Mouse (Mus musculus): ENCODE measurements around the gene Scn1a. TPM values are rescaled to one million over a fixed set of nuclear protein-coding genes. Genes with fewer than 3 reads are reported as not detected.

The Scn1a gene
- 1.1 and 1.4 TPM in 2 replicates for polyA plus RNA-seq (2016; fragmentation: Nextera tagmentation; extraction: Ambion mirVana)

DNA sequence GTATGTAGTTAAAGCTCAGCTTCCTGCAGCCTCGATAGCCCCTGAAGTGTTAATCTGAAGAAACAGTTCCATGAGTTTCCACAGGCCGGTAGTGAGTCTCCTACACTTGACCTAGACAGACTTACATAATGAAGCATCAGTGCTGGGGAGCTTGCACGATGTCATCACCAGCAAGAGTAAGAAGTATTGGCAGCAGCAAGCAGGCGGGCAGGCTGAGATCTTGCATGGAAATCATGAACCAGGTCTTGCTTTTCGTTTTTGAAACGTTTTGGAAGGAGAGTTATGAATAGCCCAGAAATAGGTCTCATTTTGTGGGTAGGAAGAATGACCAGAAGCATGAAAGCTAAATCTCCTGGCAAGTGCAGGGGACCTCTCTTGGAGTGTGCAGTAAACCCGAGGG lies at the start of gene Scn1a:
Gene Scn1a (minus strand): TSS at position 130 of the 400 bp plus-strand sequence.
- H3K36me3 ChIP-seq (replicated peaks) = no peaks in the 10 kb centered on the region
- DNase-seq (ENCODE audit: extremely low spot score, low spot score) = peak; percentile 16
- WGBS = 21% methylated on average over 7 of the region's 7 CpGs
- H3K4me3 ChIP-seq = peak within 1 kb of the TSS; percentile 49
- H3K4me1 ChIP-seq = peaks cover 16% of the 10 kb centered on the region
- peaks cover 11% of the 10 kb centered on the region for H3K27me3 ChIP-seq (ENCODE audit: poor library complexity, severe bottlenecking)
- no peaks in the 10 kb centered on the region for H3K9me3 ChIP-seq
- H3K27ac ChIP-seq = no peak within 1 kb of the TSS

DNA sequence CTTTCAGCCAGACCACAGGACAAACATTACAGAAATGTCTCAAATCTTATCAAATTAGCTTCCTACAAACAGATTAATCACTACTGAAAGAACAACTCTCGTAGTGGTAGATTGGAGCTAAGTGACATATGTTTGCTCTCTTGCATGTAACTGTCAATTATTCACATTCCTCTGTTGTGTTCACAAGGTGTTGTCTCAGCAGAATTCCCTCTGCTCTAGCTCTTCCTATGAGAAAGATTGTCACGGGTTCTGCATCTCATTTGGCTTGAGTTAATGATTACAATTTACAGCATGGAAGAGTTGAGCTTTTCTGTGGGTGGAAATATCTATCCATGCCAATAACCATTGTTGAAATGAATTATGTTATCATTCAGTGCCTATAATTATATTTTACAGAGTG lies 37.8 kb upstream of the Scn1a start:
- Histone ChIP-seq H3K4me3 (no peak overlapping the region), H3K27me3 (ENCODE audit: poor library complexity, severe bottlenecking) (no peaks in the 10 kb centered on the region), H3K9me3 (no peaks in the 10 kb centered on the region), H3K27ac (no peak overlapping the region), H3K4me1 (no peaks in the 10 kb centered on the region), H3K36me3 (replicated peaks) (no peaks in the 10 kb centered on the region)
- WGBS = 88% methylated on average over 2 of the region's 2 CpGs
- no peak for DNase-seq (ENCODE audit: extremely low spot score, low spot score)

DNA sequence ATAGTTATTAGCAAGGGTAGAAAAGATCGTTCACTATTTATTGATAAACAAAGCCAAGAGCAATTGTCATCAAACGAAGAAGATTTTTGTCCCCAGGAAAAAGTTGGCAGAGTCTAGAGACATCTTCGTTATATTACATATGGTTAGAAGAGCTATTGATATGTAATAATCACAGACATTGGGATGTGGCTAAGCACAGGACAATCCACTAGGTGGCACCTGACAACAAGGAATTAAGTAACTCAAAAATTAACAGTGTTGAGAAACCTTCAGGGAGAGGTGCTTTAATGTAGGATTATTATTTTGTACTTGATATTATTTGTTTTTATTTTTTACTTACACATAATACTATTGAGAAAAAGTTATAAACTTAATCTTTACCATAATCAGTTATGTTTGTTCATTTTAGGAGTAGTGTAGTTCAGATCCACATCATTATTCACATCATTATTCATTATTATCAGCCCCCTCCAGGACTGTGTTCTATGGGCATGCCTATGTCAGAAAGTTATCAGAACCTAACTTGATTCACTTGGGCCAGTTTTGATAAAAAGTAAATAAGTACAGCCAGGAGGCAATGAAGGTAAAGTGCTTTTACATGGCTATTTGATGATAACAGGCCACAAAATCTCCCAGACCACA lies 32.7 kb upstream of the Scn1a start:
- no peaks in the 10 kb centered on the region for H3K4me1 ChIP-seq
- no peaks in the 10 kb centered on the region for H3K36me3 ChIP-seq (replicated peaks)
- WGBS = 58% methylated on average over 3 of the region's 3 CpGs
- H3K9me3 ChIP-seq = no peaks in the 10 kb centered on the region
- H3K4me3 ChIP-seq = no peak overlapping the region
- H3K27me3 ChIP-seq (ENCODE audit: poor library complexity, severe bottlenecking) = no peaks in the 10 kb centered on the region
- H3K27ac ChIP-seq = no peak overlapping the region
- no peak for DNase-seq (ENCODE audit: extremely low spot score, low spot score)

DNA sequence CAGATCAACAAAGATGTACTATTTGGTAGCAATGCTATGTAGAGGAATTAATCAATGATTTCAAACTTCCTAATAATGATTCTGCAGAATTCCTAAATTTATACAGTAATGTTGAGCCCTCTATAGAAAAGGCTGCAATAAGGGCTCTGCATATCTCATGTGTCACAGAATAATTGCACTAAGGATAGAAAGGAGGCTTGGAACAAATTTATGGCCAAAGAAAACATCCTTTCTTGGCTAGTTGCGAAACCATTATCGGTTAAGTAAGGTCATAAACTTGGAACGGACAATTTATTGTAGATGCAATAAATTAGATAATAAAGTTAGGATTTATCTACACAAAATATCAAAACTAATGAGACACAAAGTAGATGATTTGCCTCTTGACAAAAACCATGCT lies 24.8 kb upstream of the Scn1a start:
- no peaks in the 10 kb centered on the region for H3K36me3 ChIP-seq (replicated peaks)
- 98% methylated on average over 3 of the region's 3 CpGs for WGBS
- no peak overlapping the region for H3K27ac ChIP-seq
- no peaks in the 10 kb centered on the region for H3K4me1 ChIP-seq
- no peak overlapping the region for H3K4me3 ChIP-seq
- H3K27me3 ChIP-seq (ENCODE audit: poor library complexity, severe bottlenecking) = no peaks in the 10 kb centered on the region
- H3K9me3 ChIP-seq = no peaks in the 10 kb centered on the region
- DNase-seq (ENCODE audit: extremely low spot score, low spot score) = no peak

DNA sequence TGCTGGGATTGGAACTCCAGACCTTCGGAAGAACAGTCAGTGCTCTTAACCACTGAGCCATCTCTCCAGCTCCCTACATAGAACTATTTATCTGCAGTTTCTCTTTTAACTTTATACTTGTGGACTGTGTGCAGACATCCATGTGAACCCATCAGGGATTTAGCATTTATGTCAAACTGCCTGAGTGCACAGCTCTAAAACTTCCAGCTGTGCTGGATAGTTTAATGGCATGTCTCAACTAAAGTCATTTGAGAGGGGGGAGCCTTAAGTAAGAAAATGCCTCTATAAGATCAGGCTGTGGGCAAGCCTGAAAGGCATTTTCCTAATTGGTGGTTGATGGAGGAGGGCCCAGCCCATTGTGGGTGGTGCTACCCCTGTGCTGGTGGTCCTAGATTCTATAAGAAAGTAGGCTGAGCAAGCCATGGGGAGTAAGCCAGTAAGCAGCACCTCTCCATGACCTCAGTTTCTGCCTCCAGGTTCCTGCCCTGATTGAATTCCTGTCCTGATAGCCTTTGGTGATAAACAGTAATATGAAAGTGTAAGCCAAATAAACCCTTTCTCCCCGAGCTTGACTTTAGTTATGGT lies 24.3 kb upstream of the Scn1a start:
- H3K36me3 ChIP-seq (replicated peaks) = no peaks in the 10 kb centered on the region
- H3K27ac ChIP-seq = no peak overlapping the region
- no peaks in the 10 kb centered on the region for H3K4me1 ChIP-seq
- no peak overlapping the region for H3K4me3 ChIP-seq
- no peak for DNase-seq (ENCODE audit: extremely low spot score, low spot score)
- no peaks in the 10 kb centered on the region for H3K27me3 ChIP-seq (ENCODE audit: poor library complexity, severe bottlenecking)
- 86% methylated on average over 2 of the region's 2 CpGs for WGBS
- no peaks in the 10 kb centered on the region for H3K9me3 ChIP-seq

DNA sequence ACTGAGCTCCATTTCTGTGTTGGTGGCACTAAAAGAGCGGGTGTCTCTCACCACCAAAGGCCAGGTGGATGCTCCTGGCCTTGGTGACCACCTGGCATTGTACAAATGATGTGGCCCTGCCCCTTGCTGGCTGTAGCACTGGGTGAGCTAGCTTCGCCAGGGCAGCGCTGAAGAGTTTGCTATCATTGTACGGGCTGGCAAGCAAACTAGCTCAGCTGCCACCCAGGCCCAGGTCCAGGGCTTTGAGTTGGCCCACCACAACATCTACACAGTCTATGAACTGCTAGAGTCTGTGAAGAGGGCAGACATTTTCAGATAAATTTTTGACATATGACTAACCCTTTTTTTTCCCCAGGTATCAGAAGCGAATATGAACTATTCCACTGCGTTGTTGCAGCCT lies 23.3 kb upstream of the Scn1a start:
- H3K4me3 ChIP-seq = no peak overlapping the region
- H3K27ac ChIP-seq = no peak overlapping the region
- H3K9me3 ChIP-seq = no peaks in the 10 kb centered on the region
- no peak for DNase-seq (ENCODE audit: extremely low spot score, low spot score)
- H3K27me3 ChIP-seq (ENCODE audit: poor library complexity, severe bottlenecking) = no peaks in the 10 kb centered on the region
- no peaks in the 10 kb centered on the region for H3K36me3 ChIP-seq (replicated peaks)
- WGBS = 93% methylated on average over 6 of the region's 6 CpGs
- no peaks in the 10 kb centered on the region for H3K4me1 ChIP-seq

DNA sequence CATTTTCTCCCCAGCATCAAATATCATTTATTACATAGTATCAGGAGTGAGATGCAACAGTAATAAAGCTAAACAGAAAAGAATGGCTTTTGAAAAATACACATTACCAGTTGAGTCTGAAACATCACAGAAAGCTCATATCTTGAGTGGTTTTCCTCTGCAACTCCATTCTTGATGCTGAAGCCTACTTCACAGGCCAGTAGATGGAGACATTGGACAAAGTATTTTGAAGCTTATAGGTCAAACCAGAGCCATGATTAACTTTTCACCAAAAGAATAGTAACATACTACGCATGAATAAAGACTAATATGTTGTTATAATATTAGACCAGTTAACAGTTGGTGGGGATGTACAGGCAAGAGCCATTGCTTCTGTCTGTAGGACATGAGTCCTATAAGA lies 21.8 kb upstream of the Scn1a start:
- Histone ChIP-seq H3K4me3 (no peak overlapping the region), H3K36me3 (replicated peaks) (no peaks in the 10 kb centered on the region), H3K27ac (no peak overlapping the region), H3K9me3 (no peaks in the 10 kb centered on the region), H3K4me1 (no peaks in the 10 kb centered on the region), H3K27me3 (ENCODE audit: poor library complexity, severe bottlenecking) (no peaks in the 10 kb centered on the region)
- no peak for DNase-seq (ENCODE audit: extremely low spot score, low spot score)
- WGBS = 96% methylated on average over 1 of the region's 1 CpGs

DNA sequence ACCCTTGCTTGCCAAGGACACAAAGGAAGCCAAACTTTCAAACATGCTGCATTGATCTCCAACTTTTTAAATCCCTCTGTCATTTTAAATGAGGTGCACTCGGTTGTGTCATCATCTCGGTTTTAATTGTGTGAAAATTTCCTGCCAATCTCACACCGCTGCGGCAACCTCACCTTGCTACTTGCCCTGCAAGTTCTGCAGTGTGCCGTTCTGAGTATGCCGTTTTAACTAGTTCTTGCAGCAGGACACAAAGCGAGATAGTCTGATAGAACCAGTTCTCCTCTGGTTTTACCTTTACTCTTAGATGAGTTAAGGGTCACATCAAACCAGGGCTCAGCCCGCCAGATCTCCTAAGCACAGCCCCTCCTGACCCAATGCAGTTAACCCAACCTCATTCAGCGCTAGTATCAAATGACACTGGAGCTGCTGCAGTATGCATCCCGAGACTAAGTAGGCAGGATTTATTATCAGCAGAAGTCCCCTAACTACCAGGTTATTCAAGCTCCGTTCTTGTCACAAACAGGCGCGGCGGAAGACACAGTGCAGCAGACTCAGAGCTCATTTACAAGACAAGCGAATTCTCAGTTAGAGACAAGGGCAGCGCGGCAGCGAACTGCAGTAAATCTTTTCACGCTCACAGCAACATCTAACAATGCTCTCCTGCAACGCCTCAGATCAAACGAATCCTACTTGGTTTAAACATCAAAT lies 722 bp downstream of the Scn1a start:
- Histone ChIP-seq H3K4me1 (peaks cover 16% of the 10 kb centered on the region), H3K4me3 (peak overlapping the region; percentile 49), H3K27ac (no peak overlapping the region), H3K9me3 (no peaks in the 10 kb centered on the region), H3K27me3 (ENCODE audit: poor library complexity, severe bottlenecking) (peaks cover 11% of the 10 kb centered on the region), H3K36me3 (replicated peaks) (no peaks in the 10 kb centered on the region)
- 6% methylated on average over 21 of the region's 21 CpGs for whole genome bisulfite sequencing
- DNase-seq (ENCODE audit: extremely low spot score, low spot score) = peak; percentile 40

DNA sequence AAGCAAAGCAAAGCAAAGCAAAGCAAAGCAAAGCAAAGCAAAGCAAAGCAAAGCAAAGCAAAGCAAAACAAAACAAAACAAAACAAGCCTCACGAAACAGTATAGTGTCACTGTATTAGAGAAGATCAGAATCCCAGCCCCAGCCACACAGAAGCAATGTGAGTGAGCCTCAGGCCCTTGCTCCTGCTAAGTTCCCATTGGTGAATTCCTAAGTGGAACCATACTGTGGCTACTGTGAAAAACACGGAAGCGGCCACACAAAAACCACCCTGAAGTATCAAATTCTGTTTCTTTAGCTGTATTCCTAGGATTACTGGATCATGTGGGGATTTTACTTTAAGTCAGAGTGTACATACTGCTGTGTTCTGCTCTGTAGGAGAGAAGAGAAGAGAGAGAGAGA lies 4.4 kb downstream of the Scn1a start:
- WGBS = 44% methylated on average over 3 of the region's 3 CpGs
- peaks cover 16% of the 10 kb centered on the region for H3K4me1 ChIP-seq
- H3K27me3 ChIP-seq (ENCODE audit: poor library complexity, severe bottlenecking) = peaks cover 8% of the 10 kb centered on the region
- H3K27ac ChIP-seq = no peak overlapping the region
- no peak overlapping the region for H3K4me3 ChIP-seq
- peak; percentile 21 for DNase-seq (ENCODE audit: extremely low spot score, low spot score)
- H3K36me3 ChIP-seq (replicated peaks) = no peaks in the 10 kb centered on the region
- H3K9me3 ChIP-seq = no peaks in the 10 kb centered on the region

DNA sequence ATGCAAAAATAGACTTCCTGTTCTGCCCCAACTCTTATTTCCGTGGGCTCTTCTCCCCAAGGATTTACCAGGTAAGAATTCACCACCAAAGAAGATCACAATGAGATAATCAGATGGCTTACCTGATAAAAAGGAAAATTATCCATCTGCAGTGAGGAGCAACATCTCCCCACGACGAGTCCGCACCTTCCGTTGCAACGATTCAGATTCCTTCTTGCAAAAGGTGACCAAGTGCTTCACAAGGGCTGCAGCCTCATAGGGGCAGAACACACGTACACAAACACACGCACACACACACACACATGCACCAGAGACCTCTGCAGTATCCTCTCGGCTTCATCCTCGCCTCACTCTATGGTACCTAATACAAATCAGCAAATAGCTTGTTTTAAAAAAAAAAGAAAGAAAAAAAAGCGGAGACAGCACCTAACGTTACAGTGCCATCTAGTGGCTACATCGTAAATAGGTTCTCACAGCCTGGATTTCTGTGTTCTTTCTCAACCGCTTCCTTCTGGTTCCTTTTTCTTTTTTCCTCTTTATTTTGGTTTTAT lies 30.8 kb downstream of the Scn1a start:
- Histone ChIP-seq H3K9me3 (peaks cover 3% of the 10 kb centered on the region; the same call in 1 of the 2 replicates), H3K4me3 (peak overlapping the region; percentile 58), H3K4me1 (peaks cover 14% of the 10 kb centered on the region), H3K36me3 (replicated peaks) (no peaks in the 10 kb centered on the region), H3K27me3 (ENCODE audit: poor library complexity, severe bottlenecking) (peaks cover 25% of the 10 kb centered on the region), H3K27ac (peak overlapping the region; percentile 66)
- DNase-seq (ENCODE audit: extremely low spot score, low spot score) = peak; percentile 35
- 1% methylated on average over 14 of the region's 14 CpGs for WGBS

DNA sequence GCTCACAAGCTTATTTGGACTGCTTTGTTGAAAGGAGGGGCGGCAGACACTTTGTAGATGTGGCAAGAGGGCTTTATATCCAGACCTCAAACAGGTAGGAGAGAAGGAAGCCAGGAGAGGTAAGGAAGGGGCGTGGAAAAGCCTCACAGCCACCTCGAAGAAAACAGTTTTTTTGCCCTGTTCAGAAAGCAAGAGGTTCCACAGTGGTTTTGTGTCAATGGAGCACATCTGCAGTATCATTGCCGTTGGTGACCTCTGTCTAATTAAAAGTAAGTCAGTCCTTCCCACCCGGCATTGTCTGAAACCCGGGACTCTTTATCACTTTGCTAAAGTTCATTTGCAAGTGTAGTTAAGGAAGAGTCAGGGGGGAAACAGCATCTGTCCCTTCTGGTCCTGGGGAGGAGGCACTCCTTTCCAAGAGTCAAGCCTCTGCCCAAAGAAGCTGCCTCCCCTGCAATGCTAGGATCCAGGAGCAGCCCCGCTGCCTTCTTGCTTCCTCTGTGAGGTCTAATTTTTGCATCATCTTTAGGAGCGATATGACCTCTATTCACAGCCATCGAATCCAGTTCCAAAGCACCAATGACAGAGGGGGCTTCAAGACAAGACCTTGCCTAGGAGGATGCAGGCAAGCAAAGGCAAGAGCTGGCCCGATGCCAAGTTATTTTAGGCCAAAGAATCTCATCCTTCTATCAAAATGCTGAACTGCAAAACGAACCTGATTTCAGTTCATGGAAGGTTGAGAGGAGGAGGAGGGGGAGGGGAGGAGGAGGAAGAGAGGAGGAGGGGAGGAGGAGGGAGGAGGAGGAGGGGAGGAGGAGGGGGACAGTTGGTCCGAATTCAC lies 31.5 kb downstream of the Scn1a start:
- DNase-seq (ENCODE audit: extremely low spot score, low spot score) = no peak
- Histone ChIP-seq H3K9me3 (peaks cover 3% of the 10 kb centered on the region; the same call in 1 of the 2 replicates), H3K27me3 (ENCODE audit: poor library complexity, severe bottlenecking) (peaks cover 25% of the 10 kb centered on the region), H3K4me1 (peaks cover 14% of the 10 kb centered on the region), H3K36me3 (replicated peaks) (no peaks in the 10 kb centered on the region), H3K4me3 (peak overlapping the region; percentile 58), H3K27ac (peak overlapping the region; percentile 66; the same call in 1 of the 2 replicates)
- WGBS = 10% methylated on average over 12 of the region's 12 CpGs

DNA sequence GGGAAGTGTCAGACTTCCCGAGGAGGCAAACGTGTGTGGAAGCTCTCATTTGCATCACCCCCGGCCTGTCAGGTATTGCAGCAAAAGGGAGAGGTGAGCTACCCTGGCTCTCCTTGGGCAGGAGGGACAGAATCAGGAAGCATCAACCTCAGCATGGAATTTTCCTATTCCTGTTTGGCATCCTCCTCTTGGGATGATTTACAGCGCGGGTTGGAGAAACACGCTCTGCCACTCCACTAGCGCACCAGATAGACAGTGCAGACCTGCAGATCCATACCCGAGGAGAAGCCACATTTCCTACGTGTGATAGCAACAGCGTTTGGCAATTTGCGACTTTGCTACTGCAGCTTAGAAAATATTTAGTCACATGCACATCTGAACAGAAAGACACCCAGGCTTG lies 32.2 kb downstream of the Scn1a start:
- DNase-seq (ENCODE audit: extremely low spot score, low spot score) = no peak

More for the DNA sequence above, 32.2 kb downstream of the Scn1a start:
- Histone ChIP-seq H3K4me1 (peaks cover 14% of the 10 kb centered on the region), H3K4me3 (peak overlapping the region; percentile 58; the same call in 1 of the 2 replicates), H3K9me3 (peaks cover 3% of the 10 kb centered on the region; the same call in 1 of the 2 replicates), H3K36me3 (replicated peaks) (no peaks in the 10 kb centered on the region), H3K27me3 (ENCODE audit: poor library complexity, severe bottlenecking) (peaks cover 25% of the 10 kb centered on the region), H3K27ac (no peak overlapping the region)
- 32% methylated on average over 11 of the region's 11 CpGs for WGBS
